Mouse (Mus musculus) activated CD4-positive, CD25-positive, alpha-beta regulatory T cell, adult 9 weeks (primary cell): ENCODE data around the gene Olfr984. TPM values are rescaled to one million over a fixed set of nuclear protein-coding genes. Genes with fewer than 3 reads are reported as not detected.

ENCODE experiments used
- polyA plus RNA-seq: library from polyadenylated mRNA; unstranded; fragments of 100-300 nt; shearing (Covaris generic); gene quantifications from one replicate; pipeline ENCODE4 v1.2.1, GENCODE M21; 2017

Olfr984 gene
- not detected for polyA plus RNA-seq

DNA sequence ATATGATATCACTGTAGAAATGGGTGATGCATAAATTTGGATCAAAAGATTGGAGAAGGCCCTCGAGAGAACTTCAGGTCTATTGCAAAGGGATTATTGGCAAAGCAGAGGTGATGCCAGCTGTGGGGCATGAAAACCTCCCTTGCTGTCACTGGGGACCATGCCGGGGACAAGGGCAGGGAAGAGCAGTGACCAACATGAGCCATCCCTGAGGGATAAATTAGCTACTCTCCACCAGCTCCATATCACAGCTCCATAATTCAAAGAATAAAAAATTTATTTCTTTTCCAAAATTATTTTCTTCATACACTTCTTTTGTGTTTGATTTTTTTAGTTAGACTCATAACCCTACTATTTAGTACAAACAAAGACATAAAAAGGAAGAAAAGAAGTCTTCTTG lies at the start of gene Olfr984:
TSS of gene Olfr984 (minus strand) at position 101 of the 400 bp plus-strand sequence.

GRCm38 (mm10) chr9:40130084-40130483 lies 16.1 kb upstream of the Olfr984 start, which contains the start of gene Olfr985:
Olfr985 (minus strand) TSS chr9:40130184.

DNA sequence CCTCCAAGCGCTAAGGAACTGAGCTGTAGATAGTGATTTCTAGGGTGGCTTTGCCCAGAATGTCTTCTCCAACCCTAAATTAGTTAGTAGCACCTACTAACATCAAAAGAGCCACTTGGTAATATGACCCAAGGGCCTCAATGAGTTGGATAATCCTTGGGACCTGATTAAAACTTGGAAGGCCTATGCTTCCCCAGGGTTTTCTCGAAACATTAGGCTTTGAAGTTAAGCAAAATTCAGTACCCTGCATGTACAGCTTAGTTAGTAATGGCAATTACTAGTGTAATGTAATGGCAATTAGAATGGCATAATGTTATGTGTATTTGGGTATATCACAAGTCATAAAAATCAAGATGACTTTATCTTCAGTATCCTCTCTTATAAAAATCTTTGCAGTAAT lies 20.5 kb downstream of the Olfr984 start, which contains the start of gene Olfr983:
TSS of gene Olfr983 (minus strand) at position 101 of the 400 bp plus-strand sequence.

DNA sequence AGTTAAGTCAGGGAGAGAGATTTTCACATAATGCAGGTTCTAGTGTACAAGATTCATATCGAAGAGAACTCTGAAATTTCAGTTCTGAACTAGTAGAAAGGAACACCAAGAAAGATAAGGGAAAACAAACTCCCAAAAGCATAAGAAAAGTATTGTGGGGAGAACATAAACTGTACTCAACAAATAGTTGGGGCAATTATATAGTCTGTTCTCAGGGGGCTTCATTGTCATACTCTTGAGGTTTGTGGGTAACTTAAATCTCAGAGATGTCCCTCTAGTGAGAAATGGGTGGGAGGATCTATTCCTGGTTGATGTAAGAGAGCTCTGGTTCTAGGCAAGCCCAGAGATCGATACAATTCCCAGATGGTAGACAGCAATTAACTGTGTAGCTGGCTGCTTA lies 40.5 kb downstream of the Olfr984 start, which contains the start of gene Olfr982:
TSS of gene Olfr982 (plus strand) at position 301 of the 400 bp plus-strand sequence.

Other genes starting within 250 kb of the Olfr984 start
- gene Olfr972, start 247.8 kb downstream of the Olfr984 start, polyA plus RNA-seq = not detected
- not detected for gene Olfr229, start 206.9 kb downstream of the Olfr984 start, polyA plus RNA-seq
- not detected for gene Olfr974, start 176.7 kb downstream of the Olfr984 start, polyA plus RNA-seq
- not detected for gene Olfr975, start 162.2 kb downstream of the Olfr984 start, polyA plus RNA-seq
- not detected for gene Olfr976, start 153.1 kb downstream of the Olfr984 start, polyA plus RNA-seq
- gene Olfr978, start 122.1 kb downstream of the Olfr984 start, polyA plus RNA-seq = not detected
- gene Olfr979, start 110.7 kb downstream of the Olfr984 start, polyA plus RNA-seq = not detected
- gene Olfr980, start 104.6 kb downstream of the Olfr984 start, polyA plus RNA-seq = not detected
- not detected for gene Olfr981, start 92.7 kb downstream of the Olfr984 start, polyA plus RNA-seq
- gene Olfr982, start 40.4 kb downstream of the Olfr984 start, polyA plus RNA-seq = not detected
- not detected for gene Olfr983, start 20.6 kb downstream of the Olfr984 start, polyA plus RNA-seq
- not detected for gene Olfr985, start 16.0 kb upstream of the Olfr984 start, polyA plus RNA-seq
- gene Tmem225, start 33.9 kb upstream of the Olfr984 start, polyA plus RNA-seq = not detected
- gene Olfr986, start 66.7 kb upstream of the Olfr984 start, polyA plus RNA-seq = not detected
- 5.3 TPM for gene Zfp202, start 78.1 kb upstream of the Olfr984 start, polyA plus RNA-seq
- not detected for gene Scn3b, start 155.0 kb upstream of the Olfr984 start, polyA plus RNA-seq